Mouse (Mus musculus): ENCODE measurements around the gene Creld1. TPM values are rescaled to one million over a fixed set of nuclear protein-coding genes. Genes with fewer than 3 reads are reported as not detected.

Creld1 gene
- polyA plus RNA-seq, 1 experiment, result 37.4 TPM

GRCm38 (mm10) chr6:113469432-113469831, 13.7 kb upstream of the Creld1 start:
- DNase-seq (ENCODE audit: low read depth), result no peak

DNA sequence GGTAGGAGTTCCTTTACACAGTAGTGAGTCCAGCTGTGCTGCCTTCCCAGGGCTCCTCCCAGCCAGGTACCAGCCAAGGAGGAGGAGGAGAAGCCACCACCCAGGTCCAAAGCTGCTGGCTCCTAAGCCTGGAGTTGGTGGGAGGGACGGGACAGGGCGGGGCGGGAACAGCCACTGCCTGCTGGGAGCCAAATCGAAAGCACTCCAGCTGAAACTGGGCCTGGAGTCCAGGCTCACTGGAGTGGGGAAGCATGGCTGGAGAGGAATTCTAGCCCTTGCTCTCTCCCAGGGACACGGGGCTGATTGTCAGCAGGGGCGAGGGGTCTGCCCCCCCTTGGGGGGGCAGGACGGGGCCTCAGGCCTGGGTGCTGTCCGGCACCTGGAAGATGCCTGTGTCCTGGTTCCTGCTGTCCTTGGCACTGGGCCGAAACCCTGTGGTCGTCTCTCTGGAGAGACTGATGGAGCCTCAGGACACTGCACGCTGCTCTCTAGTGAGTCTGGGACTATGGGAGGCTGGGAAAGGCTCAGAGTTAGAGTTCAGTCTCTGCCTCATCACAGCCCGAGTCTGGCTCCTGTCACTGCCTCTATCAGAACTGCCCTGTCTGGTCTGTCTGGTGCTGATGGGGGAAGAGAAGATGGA, 11.7 kb upstream of the Creld1 start, which contains the start of gene Il17rc:
TSS of gene Il17rc (plus strand) at position 131 of the 640 bp plus-strand sequence.
- DNase-seq (ENCODE audit: low read depth), result no peak

DNA sequence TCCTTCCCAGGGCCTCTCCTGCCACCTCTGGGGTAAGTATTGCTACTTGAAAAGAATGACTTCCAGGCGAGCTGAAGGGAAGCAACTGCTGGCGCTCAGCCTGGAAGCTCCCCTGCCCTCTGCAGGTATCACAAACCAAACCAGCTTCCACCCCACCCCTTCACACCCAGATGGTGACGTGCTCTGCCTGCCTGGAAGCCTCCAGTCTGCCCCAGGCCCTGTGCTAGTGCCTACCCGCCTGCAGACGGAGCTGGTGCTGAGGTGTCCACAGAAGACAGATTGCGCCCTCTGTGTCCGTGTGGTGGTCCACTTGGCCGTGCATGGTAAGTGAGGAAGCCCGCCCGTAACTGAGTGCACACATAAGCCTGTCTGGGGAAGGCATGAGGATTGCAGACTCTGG, 11.0 kb upstream of the Creld1 start:
- DNase-seq (ENCODE audit: low read depth), result no peak

DNA sequence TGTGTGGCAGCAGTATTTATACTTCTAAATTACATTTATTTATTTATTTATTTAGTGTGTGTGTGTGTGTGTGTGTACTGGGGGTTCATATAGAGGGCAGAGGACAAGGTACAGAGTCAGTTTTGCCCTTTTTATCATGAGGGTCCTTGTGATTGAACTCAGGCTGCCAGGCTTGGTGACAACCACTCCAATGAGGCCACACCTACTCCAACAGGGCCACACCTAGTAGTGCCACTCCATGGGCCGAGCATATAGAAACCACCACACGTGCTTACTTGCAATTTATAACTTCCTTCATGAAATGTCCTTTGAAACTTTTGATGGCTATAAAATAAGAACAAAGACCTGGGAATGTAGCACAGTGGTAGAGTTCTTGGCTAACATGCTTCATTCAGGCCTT, 9.9 kb upstream of the Creld1 start:
- DNase-seq (ENCODE audit: low read depth), result no peak

- DNase-seq (ENCODE audit: low read depth), result no peak
Measured at GRCm38 (mm10) chr6:113473715-113474114, 9.4 kb upstream of the Creld1 start.

- no peak for DNase-seq (ENCODE audit: low read depth)
Measured at GRCm38 (mm10) chr6:113477353-113477752, 5.7 kb upstream of the Creld1 start.

DNA sequence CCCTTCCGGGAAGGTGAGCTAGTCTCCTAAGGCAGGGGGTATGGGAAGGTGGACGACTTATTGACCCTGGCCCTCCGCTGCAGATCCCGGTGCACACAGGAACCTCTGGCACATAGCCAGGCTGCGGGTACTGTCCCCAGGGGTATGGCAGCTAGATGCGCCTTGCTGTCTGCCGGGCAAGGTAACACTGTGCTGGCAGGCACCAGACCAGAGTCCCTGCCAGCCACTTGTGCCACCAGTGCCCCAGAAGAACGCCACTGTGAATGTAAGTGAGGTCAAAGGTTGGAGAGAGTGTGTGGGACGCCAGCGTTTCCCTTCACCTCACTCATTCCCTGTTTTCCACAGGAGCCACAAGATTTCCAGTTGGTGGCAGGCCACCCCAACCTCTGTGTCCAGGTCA, 4.2 kb upstream of the Creld1 start:
- DNase-seq (ENCODE audit: low read depth), result no peak

GRCm38 (mm10) chr6:113480555-113481373, 2.3 kb upstream of the Creld1 start:
- DNase-seq (ENCODE audit: low read depth), result peak; percentile 99

GRCm38 (mm10) chr6:113482477-113483099, 509 bp upstream of the Creld1 start:
- DNase-seq (ENCODE audit: low read depth), result no peak

GRCm38 (mm10) chr6:113483729-113484128, 632 bp downstream of the Creld1 start:
- DNase-seq (ENCODE audit: low read depth), result no peak

GRCm38 (mm10) chr6:113487125-113487576, 4.1 kb downstream of the Creld1 start:
- DNase-seq (ENCODE audit: low read depth), result no peak

GRCm38 (mm10) chr6:113489410-113489809, 6.3 kb downstream of the Creld1 start:
- DNase-seq (ENCODE audit: low read depth), result no peak

- no peak for DNase-seq (ENCODE audit: low read depth)
Measured at GRCm38 (mm10) chr6:113492101-113492864, 9.2 kb downstream of the Creld1 start.

DNA sequence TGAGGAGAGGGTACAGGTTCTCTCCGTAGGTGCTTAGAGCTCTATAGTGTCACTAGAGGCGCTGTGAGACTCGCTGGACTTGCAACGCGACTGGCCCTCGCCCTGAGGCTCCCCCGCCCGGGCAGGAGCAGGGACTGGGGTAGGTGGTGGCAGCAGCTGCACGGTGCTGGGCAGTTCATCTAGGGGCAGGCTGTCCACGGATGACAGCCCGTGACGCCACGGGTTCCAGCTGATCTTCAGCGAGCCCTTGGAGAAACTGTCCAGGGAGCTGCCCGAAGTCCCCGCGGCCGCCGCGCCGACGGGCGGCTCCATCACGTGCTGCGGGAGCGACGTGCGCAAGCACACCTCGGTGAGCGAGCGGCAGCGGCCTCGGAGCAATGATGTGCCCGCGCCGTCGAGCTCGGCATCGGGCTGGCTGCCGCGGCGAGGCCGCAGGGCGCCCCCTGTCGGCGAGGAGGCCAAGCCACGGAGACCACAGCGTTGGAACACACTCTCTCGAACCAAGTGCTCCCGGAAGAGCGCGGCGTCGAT, 11.2 kb downstream of the Creld1 start:
- no peak for DNase-seq (ENCODE audit: low read depth)

DNA sequence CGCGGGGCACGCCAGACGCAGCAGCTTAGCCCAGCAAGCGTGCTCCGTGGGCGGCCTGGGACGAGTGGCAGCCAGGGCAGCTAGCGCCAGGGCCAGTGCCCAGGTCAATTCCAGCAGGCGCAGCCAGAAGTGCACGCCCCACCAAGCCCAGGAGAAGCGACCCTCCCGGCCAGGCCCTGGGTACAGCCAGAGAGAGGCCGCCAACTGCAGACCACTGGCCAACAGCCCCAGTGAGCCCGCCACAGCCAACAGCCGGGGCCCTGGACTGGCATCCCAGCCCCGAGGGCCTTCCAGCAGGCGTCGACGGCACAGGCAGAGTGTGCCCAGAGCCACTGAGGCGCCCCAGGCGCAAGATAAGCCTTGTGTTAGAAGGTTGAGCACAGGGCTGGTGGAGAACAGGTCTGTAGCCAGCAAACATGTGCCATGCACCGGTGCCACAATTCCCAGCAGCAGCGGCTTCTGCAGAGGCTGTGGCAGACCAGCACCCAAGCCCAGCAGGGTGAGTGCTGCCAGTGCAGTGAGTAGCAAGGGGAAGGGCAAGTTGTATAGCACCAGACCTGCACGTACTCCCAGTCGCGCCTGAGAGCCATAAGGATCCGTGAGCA, 12.1 kb downstream of the Creld1 start:
- no peak for DNase-seq (ENCODE audit: low read depth)

- DNase-seq (ENCODE audit: low read depth), result no peak
Measured at GRCm38 (mm10) chr6:113499346-113499745, 16.2 kb downstream of the Creld1 start.

DNA sequence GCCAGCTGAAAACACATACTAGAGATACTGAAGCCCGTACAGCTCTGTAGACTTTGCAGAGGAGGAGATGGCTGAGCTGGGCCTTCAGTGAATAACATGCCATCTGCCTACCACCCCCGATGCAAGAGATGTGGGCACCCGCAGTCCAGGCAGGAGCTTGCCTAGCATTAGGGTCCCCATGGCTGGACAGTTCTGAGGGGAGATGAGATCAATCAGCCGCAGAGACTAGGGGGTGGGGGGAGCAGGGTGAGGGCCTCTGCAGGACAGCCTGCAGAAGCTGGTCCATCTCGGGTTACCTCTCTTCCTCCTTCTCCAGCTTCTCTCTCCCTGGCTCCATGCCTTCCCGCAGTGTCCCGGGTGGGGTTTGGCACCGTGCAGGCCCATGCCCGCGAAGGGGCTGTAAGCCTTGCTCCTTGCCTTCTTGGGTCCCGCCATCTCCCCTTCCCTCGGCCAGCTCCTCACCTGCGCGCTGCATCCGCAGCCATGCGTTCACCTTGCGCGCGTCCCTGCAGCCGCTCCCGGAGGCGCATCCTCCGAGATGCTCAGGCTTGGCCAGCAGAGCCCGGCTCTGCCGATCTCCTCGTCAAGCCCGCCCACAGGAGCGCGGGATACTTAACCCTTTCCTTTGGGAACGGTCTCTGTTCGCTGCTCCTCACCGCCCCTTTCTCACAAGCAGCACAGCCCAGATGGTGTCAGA, 18.4 kb downstream of the Creld1 start, which contains the start of gene Prrt3:
TSS of gene Prrt3 (minus strand) at position 544 of the 697 bp plus-strand sequence.
- DNase-seq (ENCODE audit: low read depth), result no peak

- DNase-seq (ENCODE audit: low read depth), result no peak
Measured at GRCm38 (mm10) chr6:113502801-113503200, 19.7 kb downstream of the Creld1 start.

- DNase-seq (ENCODE audit: low read depth), result no peak
Measured at GRCm38 (mm10) chr6:113505689-113506088, 22.6 kb downstream of the Creld1 start.

GRCm38 (mm10) chr6:113507130-113507529, 24.0 kb downstream of the Creld1 start:
- DNase-seq (ENCODE audit: low read depth), result no peak

Data from gonadal fat pad, adult 2 months (tissue).